Mouse (Mus musculus) limb, embryonic 10.5 days (tissue): ENCODE data around the gene Nat8f6. TPM values are rescaled to one million over a fixed set of nuclear protein-coding genes. Genes with fewer than 3 reads are reported as not detected.
"Not testable (repeated sequence)": the region's sequence is repeated elsewhere in the genome, so short reads cannot be mapped to it uniquely, and the experiment has no call there.

Experiments
- DNase-seq: peaks from one replicate; pipeline ENCODE4 v3.0.0-alpha.2; 2017; ENCODE audit warnings: low spot score
- H3K27ac ChIP-seq: fragments of 300-500 bp; sonication (generic); 2 replicates; pipeline ENCODE4 v1.5.1; 2016; ENCODE audit warnings: mild to moderate bottlenecking
- H3K27me3 ChIP-seq: fragments of 300-500 bp; sonication (generic); 2 replicates; pipeline ENCODE4 v1.6.1; 2016; ENCODE audit warnings: low read depth, mild to moderate bottlenecking; ENCODE audit not compliant: poor library complexity, severe bottlenecking
- H3K36me3 ChIP-seq: fragments of 300-500 bp; sonication (generic); 2 replicates; pipeline ENCODE4 v1.6.1; 2016; ENCODE audit warnings: mild to moderate bottlenecking, moderate library complexity
- H3K4me1 ChIP-seq: fragments of 300-500 bp; sonication (generic); 2 replicates; pipeline ENCODE4 v1.6.1; 2016
- H3K4me3 ChIP-seq: fragments of 300-500 bp; sonication (generic); 2 replicates; pipeline ENCODE4 v1.5.1; 2016; ENCODE audit warnings: mild to moderate bottlenecking, moderate library complexity
- H3K9me3 ChIP-seq: fragments of 300-500 bp; sonication (generic); replicated peaks from 2 replicates; pipeline ENCODE4 v1.6.1; 2016; ENCODE audit warnings: mild to moderate bottlenecking
- WGBS: fragments of 180-500 bp; shearing (Covaris S2); methylation state at CpG from one replicate; pipeline ENCODE4 v1.1.7; 2016; 5-methylcytosine and 5-hydroxymethylcytosine counted together
- polyA plus RNA-seq: library from polyadenylated mRNA; unstranded; fragments of >200 nt; fragmentation: Nextera tagmentation; extraction: Ambion mirVana; gene quantifications from 2 replicates; pipeline ENCODE4 v1.2.1, GENCODE M21; 2016

Gene Nat8f6
- not detected in 2 replicates for polyA plus RNA-seq

- no peak within 1 kb of the TSS for H3K4me3 ChIP-seq
- no peak within 1 kb of the TSS for H3K27ac ChIP-seq
- WGBS: 86% methylated on average over 5 of the region's 5 CpGs
- H3K36me3 ChIP-seq: no peaks in the 10 kb centered on the region
- H3K9me3 ChIP-seq: no peaks in the 10 kb centered on the region
- no peaks in the 10 kb centered on the region for H3K27me3 ChIP-seq
- H3K4me1 ChIP-seq: no peaks in the 10 kb centered on the region
- no peak for DNase-seq
Measured at GRCm38 (mm10) chr6:85820837-85821236, at the start of gene Nat8f6, which contains the start of gene Nat8f5. Gene Nat8f6 (minus strand): TSS chr6:85820954. Gene Nat8f5 (minus strand): TSS chr6:85820972.

- not testable (repeated sequence) for H3K4me1 ChIP-seq, H3K4me3 ChIP-seq, H3K27me3 ChIP-seq, H3K36me3 ChIP-seq, H3K9me3 ChIP-seq, H3K27ac ChIP-seq
- WGBS: 85% methylated on average over 5 of the region's 5 CpGs
- DNase-seq: peak; percentile 1
Measured at GRCm38 (mm10) chr6:85869006-85869405, 48.3 kb upstream of the Nat8f6 start, which contains the start of gene Nat8f2. Gene Nat8f2 (minus strand): TSS chr6:85869158.

- H3K36me3 ChIP-seq: no peaks in the 10 kb centered on the region
- no peak for DNase-seq
- H3K27me3 ChIP-seq: no peaks in the 10 kb centered on the region
- no peaks in the 10 kb centered on the region for H3K9me3 ChIP-seq
- H3K4me1 ChIP-seq: no peaks in the 10 kb centered on the region
- no peak overlapping the region for H3K4me3 ChIP-seq
- 78% methylated on average over 8 of the region's 8 CpGs for WGBS
- no peak overlapping the region for H3K27ac ChIP-seq
Measured at GRCm38 (mm10) chr6:85867726-85868690, 47.3 kb upstream of the Nat8f6 start.

DNA sequence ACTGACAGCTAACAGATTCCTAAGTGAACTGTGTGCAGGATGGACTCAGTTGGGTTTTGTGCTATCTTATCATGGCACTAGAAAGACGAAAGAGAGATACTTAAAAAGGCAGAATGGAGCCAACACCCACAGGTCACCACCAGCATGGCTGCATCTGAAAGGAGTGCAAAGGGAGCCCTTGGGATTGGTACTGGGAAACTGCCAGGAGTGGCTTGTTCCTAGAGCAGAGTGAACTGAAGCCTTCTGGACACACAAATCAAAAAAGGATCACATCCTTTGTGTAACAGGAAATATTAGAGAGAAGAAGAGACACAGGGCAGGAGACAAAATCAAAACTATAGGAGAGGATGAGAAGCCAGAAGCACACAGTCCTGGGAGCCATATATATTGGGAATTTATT lies 46.2 kb upstream of the Nat8f6 start:
- not testable (repeated sequence) for H3K36me3 ChIP-seq, H3K27ac ChIP-seq, H3K9me3 ChIP-seq, H3K27me3 ChIP-seq, H3K4me3 ChIP-seq, H3K4me1 ChIP-seq, DNase-seq
- WGBS: 80% methylated on average over 1 of the region's 1 CpGs

GRCm38 (mm10) chr6:85866166-85866565 lies 45.4 kb upstream of the Nat8f6 start:
- 89% methylated on average over 3 of the region's 3 CpGs for WGBS
- H3K9me3 ChIP-seq, H3K27ac ChIP-seq, H3K27me3 ChIP-seq, H3K4me1 ChIP-seq, DNase-seq, H3K4me3 ChIP-seq, H3K36me3 ChIP-seq: not testable (repeated sequence)

DNA sequence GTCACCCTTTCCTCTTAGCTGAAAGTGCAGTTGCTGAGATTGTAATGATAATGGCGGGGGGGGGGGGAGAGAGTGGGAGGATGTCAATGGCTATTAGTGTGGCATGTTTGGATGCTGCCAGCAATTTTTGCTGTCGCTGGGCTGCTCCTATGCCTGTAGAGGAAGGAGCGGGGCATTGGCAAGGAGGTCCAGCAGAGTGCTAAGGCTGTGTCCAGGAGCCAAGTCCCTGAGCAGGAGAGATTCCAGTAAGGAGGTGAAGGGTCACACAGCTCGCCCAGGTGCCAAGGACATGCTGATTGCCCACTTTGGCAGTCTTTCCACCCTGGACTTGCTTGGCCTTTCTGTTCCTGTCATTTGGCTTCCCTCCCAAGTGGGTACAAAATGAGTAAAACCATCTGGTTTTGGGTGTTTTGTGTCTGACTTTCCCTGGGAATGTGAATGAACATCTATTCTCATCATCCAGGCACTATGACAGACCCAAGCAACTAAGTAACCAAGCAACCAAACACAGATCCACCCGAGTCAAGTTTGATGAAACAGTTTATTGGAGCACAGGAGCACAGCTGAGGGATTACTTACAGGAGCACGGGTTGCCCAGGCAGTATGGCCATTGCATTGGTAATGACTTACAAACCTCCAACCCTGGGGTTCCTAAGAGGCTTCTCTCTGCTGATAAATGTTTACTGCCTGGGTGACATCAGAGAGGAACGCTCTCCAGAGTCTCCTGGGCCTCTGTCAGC lies 44.3 kb upstream of the Nat8f6 start:
- not testable (repeated sequence) for DNase-seq, H3K4me3 ChIP-seq, H3K36me3 ChIP-seq, H3K9me3 ChIP-seq, H3K4me1 ChIP-seq, H3K27me3 ChIP-seq, H3K27ac ChIP-seq
- 70% methylated on average over 6 of the region's 7 CpGs for WGBS

DNA sequence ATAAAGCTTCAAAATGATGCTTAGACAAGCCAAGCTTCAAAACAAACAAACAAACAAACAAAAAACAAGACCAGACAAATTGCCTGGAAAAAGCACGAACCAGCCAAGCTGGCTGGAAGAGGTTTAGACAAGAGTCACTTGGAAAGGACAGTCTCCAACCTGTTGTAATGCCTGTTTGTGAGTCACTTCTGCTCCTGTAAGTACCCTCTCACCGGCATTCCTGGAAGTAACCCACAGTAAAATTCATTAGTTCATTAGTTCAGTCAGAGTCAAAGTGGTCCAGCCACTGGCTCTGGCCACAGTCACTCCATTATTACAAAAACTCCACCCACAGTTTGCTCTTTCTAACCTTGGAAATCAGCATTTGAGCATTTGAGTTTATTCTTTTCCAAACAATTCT lies 43.1 kb upstream of the Nat8f6 start:
- WGBS: 90% methylated on average over 2 of the region's 2 CpGs
- H3K27me3 ChIP-seq: no peaks in the 10 kb centered on the region
- H3K9me3 ChIP-seq: no peaks in the 10 kb centered on the region
- no peaks in the 10 kb centered on the region for H3K4me1 ChIP-seq
- no peak overlapping the region for H3K4me3 ChIP-seq
- no peaks in the 10 kb centered on the region for H3K36me3 ChIP-seq
- H3K27ac ChIP-seq: no peak overlapping the region
- DNase-seq: no peak

DNA sequence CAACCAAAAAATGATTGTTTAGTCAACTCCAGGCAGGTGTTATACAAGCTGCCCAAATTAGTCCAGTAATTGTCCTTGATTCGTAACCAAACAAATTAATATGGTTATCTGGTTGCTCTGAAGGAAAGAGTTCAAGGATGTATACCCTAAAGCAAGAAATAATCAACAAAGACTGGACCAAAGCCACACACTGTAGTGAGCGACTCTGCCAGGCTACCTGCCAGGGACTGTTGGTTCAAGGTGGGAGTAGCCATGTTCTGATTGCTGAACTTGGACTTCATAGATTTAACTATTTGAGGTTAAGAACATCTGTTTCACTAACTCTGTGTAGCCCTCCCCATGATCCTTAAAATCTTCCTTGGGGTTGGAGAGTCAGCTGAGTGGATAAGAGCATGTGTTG lies 42.4 kb upstream of the Nat8f6 start:
- no peak for DNase-seq
- Histone ChIP-seq H3K27ac (no peak overlapping the region), H3K9me3 (no peaks in the 10 kb centered on the region), H3K4me1 (no peaks in the 10 kb centered on the region), H3K27me3 (no peaks in the 10 kb centered on the region), H3K4me3 (no peak overlapping the region), H3K36me3 (no peaks in the 10 kb centered on the region)
- WGBS: 93% methylated on average over 2 of the region's 2 CpGs

GRCm38 (mm10) chr6:85862565-85862964 lies 41.8 kb upstream of the Nat8f6 start:
- Histone ChIP-seq H3K36me3 (no peaks in the 10 kb centered on the region), H3K9me3 (no peaks in the 10 kb centered on the region), H3K27ac (no peak overlapping the region), H3K27me3 (no peaks in the 10 kb centered on the region), H3K4me1 (no peaks in the 10 kb centered on the region), H3K4me3 (no peak overlapping the region)
- 89% methylated on average over 3 of the region's 3 CpGs for WGBS
- DNase-seq: no peak

GRCm38 (mm10) chr6:85861247-85861646 lies 40.5 kb upstream of the Nat8f6 start:
- no peaks in the 10 kb centered on the region for H3K9me3 ChIP-seq
- no peaks in the 10 kb centered on the region for H3K4me1 ChIP-seq
- WGBS: 89% methylated on average over 3 of the region's 3 CpGs
- H3K27ac ChIP-seq: no peak overlapping the region
- H3K27me3 ChIP-seq: no peaks in the 10 kb centered on the region
- no peak overlapping the region for H3K4me3 ChIP-seq
- DNase-seq: no peak
- no peaks in the 10 kb centered on the region for H3K36me3 ChIP-seq

DNA sequence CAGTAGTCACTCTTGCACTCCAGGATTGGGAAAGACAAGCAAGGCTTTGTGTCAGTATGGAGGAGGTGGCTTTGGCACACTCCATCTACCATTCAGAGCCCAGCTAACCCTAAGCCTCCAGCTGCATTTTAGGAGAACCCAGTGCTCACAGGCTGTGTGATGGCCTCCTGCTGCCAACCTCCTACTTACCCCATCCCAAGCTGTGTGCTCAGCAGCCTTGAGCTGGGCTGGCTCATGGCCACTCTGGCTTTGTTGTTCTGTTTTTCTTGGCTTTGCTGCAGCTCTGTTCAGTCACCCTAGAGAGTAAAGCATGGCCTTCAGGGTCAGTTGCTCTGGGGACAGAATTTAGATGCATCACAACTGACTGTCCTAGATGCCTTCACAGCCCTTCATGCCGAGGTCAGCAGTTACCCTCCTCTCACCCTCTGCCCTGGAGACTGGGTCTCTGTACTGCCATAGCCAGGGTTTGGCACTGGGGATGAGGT lies 35.5 kb upstream of the Nat8f6 start:
- Histone ChIP-seq H3K36me3 (no peaks in the 10 kb centered on the region), H3K4me1 (peaks cover 3% of the 10 kb centered on the region; the same call in 1 of the 2 replicates), H3K27me3 (no peaks in the 10 kb centered on the region), H3K4me3 (no peak overlapping the region), H3K27ac (no peak overlapping the region), H3K9me3 (no peaks in the 10 kb centered on the region)
- WGBS: 79% methylated on average over 1 of the region's 1 CpGs
- DNase-seq: no peak

GRCm38 (mm10) chr6:85853481-85853880 lies 32.7 kb upstream of the Nat8f6 start:
- Histone ChIP-seq H3K4me1 (peaks cover 3% of the 10 kb centered on the region; the same call in 1 of the 2 replicates), H3K36me3 (no peaks in the 10 kb centered on the region), H3K4me3 (no peak overlapping the region), H3K9me3 (no peaks in the 10 kb centered on the region), H3K27ac (no peak overlapping the region), H3K27me3 (no peaks in the 10 kb centered on the region)
- WGBS: 89% methylated on average over 3 of the region's 3 CpGs
- no peak for DNase-seq
